Mouse (Mus musculus) embryo, embryonic 11 days (tissue): ENCODE results near the gene Dusp15.

Experiments
- DNase-seq: peaks from one replicate; pipeline ENCODE4 v3.0.0-alpha.2; 2015

Dusp15 gene

DNA sequence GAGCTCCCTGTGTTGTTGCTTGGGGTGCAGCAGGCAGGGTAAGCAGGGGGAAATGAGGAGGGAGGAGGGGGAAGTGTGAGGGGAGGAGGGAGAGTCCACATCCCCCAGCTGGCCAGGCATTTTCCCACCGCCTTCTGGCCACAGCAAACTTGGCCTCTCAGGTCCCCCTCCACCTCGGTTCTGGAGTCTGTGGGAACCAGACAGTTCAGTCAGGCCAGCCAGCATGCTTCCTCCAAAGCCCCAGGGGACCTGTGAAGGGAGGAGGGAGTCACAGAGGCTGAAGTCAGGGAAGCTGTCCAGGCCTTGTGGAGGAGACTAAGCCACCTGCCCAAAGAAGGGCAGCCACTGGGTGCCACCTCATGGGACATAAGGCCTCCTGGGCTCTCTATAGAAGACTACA is 21.2 kb downstream of the Dusp15 start:
- DNase-seq: no peak

- DNase-seq: no peak
Measured at GRCm38 (mm10) chr2:152928988-152929370, 22.5 kb downstream of the Dusp15 start.

DNA sequence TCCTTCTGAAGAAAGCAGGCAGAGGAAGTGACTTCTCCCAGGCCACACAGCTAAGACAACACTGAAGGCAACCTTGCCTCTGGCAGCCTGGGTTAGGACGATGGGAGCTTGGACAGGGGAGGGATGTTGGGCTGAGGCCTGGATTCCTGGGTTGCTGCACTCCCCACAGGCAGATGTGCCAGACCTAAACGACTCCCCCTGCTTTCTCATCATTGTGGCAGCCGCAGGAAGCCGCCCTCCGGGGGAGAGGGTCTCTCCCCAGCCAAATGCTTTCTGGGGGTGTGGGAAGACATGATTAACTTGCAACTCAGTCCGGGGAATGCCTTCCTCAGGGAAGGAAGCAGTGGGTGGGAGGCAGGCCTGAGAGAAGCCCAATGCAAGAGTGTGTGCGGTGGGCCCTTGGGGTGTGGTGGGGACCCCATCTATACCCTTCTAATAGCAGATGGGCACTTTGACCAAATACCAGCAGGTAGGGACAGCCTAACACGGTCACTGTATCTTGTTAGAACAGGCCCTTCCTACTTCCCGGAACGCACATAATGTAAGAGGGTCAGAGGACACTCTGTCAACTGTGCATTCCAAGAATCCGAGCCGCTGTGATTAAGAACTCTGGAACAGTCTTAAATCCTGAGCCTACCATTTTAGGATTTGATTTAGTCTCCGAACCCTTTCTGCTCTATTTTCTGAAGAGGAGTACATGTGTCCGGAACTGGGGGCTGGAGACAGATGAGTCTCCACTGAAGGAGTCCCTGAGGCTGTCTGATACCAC is 23.1 kb downstream of the Dusp15 start:
- no peak for DNase-seq

DNA sequence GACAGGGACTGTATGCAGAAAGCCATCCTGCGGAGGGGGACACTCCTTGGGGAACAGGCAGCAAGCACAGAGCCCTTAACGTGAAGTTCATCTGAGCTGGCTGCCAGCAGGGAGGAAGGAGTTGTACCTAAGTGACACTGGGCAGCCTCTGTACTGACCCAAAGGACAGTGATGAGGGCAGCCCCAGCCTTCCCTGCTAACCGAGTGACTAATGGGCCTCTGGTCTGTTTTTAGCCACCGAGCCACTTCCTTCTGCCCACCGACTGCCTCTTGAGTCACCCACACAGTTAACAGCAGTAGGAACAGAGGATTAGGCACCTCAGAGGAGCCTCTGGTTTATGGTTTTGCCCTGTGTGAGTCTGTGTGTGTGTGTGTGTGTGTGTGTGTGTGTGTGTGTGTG is 24.1 kb downstream of the Dusp15 start:
- DNase-seq: no peak

GRCm38 (mm10) chr2:152926896-152927295 is 24.6 kb downstream of the Dusp15 start:
- DNase-seq: no peak

DNA sequence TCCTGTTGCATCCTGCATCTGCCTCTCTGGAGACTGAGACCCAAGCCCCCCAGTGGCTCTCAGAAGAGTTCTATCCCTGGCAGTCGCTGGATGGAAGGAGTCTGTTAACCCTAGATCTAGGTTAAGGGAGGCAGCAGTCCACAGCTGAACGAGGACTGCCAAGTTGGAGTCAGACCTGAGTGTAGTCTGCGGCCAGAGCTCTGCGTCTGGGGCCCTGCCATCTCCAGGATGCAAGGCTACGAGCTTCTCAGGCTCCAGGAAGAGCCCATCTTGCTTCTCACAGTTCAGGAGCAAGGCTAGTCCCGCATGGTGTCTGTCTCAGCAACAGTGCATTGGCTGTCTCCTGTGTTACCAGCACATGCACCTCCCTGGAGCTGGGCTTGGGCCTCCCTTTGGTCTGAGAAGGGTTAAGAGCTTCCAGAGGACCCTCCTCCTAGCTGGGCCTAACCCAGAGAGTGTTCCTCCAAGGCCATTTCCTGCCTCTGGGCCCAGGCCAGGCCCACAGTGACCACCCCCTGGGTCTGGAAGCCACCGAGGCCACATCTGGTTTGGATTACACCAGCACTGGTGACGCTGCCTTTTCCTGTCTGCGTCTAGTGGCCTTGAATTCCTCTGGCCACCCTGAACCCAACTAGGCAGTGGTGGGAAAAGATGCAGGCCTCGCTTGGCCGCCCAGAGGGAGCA is 26.2 kb downstream of the Dusp15 start:
- peak; percentile 84 for DNase-seq

GRCm38 (mm10) chr2:152924543-152924942 is 27.0 kb downstream of the Dusp15 start:
- DNase-seq: no peak

GRCm38 (mm10) chr2:152924128-152924527 is 27.4 kb downstream of the Dusp15 start:
- DNase-seq: no peak

GRCm38 (mm10) chr2:152923621-152924020 is 27.9 kb downstream of the Dusp15 start:
- DNase-seq: no peak

DNA sequence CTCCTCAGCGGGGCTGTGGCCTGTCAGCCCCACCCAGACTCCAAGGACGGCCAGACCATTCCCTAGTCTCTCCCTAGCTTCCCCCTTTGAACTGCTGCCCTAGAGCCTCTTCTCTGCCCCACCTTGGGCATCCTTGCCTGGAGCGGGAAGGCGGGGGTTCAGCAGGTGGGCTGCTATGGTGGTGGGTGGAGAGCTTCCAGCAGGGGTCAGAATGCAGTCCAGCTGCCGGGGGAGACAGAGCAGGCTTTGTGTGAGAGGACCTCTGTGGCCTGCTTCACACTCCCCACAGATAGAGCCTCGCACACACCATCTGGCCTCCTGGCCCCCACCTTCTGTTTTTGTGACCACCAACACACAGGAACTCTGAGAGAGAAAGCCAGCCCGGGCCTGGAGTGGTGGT is 29.1 kb downstream of the Dusp15 start:
- peak; percentile 51 for DNase-seq

- no peak for DNase-seq
Measured at GRCm38 (mm10) chr2:152917671-152918070, 33.8 kb downstream of the Dusp15 start.

DNA sequence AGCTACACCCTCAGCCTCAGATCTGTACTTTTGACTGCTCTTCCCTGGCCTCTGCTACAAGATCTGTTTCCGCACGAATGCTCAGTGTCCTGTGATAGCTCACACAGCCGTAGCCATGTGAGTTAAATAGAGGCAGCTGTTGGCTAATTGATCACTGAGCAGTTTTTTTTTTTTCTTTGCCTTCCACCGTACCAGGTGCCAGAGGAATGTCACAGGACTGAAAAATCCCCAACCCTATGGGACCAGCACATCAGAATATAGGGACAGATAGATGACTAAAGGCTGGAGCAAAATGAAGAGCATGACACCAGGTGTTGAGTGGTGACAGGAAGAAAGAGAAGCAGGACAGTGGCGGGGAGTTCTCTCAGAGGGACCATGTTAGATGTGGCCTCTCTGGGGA is 35.4 kb downstream of the Dusp15 start:
- DNase-seq: no peak

DNA sequence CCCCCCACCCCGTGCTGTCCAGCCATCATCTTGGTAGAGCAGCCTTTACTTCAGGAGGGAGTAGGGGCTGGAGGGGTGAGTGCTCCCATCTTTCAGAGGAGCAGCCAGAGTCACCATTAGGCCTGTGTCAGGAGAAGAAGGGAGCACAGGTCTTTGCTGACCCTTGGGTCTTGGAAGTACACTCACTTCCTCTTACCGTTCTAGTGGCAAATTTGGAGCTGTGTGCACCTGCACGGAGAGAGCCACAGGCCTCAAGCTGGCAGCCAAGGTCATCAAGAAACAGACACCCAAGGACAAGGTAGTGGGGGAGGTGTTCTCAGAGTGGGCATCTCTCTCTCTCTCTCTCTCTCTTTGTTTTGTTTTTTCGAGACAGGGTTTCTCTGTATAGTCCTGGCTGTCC is 36.0 kb downstream of the Dusp15 start:
- no peak for DNase-seq

DNA sequence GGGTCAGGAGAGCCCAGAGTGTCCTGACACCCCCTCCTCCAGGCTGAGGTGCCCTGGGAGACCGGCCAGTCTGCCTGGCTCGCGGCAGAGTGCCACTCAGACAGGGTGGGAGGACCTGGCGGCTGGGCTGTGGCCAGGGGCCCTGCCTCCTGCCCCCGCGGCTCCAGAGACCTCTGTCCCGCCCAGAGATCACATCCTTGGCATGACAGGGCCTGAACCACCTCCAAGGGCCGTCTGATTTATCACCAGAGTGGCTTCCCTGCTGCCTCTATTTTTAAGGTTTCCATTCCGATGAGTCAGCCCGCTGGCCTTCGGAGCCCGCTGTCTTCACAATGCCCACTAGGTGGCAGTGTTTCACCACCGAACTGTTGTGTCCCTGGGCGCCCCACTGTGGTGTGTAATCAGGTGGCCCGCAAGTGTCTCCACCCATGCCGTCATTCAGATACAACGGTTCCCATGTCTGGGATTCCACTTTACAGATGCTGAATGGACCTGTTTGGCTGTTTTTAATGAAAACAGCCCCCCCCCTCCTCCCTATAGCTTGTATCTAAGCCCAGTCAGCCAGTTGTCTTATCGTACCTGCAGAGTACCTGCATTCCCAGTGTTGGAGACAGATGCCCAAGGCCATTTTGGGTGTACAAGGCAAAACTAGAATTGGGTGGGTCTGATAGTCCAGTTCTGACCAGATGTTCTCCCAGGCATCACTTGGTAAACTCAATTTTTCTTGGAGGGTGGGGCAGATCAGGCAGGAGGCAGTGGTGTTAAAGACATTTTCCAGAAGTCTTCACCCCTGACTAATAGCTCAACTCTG is 37.0 kb downstream of the Dusp15 start:
- peak; percentile 92 for DNase-seq

DNA sequence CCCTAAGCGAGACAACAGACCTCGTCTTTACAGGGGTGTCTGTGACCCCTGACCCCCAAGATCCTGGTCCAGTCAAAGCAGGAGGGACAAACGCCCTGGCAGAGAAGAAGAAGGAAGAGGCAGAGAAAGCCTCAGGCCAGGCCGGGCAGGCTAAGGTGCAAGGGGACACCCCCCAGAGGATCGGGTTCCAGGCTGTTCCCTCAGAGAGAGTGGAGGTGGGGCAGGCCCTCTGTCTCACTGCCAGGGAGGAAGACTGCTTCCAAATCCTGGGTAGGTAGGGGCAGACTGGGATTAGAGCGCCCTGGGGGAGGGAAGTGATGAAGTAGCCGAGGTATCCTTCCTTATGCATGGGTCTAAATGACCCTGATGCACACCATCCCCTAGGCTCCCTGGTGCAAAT is 38.0 kb downstream of the Dusp15 start:
- DNase-seq: no peak

DNA sequence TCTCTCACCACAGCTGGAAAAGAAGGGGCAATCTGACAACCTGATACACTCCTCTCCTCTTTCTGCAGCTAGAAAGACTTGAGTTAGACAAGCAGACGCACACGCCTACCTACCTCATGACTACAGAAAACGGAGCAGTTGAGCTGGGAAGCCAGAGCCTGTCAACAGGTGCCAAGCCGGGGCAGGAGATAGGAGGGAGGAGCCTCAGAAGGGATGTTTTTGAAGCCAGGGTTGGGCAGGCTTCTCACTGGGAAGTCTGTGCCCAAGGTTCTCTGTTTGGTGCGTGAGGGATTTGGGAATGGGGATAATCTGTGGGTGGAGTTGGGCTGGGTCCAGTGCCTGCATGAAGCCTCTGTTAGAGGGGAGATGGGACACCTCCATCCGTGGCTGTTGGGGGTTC is 40.1 kb downstream of the Dusp15 start:
- DNase-seq: no peak

GRCm38 (mm10) chr2:152911031-152911430 is 40.5 kb downstream of the Dusp15 start, which contains the start of gene Mylk2:
Gene Mylk2 (plus strand): TSS chr2:152911352.
- no peak for DNase-seq

GRCm38 (mm10) chr2:152909848-152910247 is 41.6 kb downstream of the Dusp15 start:
- DNase-seq: no peak

- no peak for DNase-seq
Measured at GRCm38 (mm10) chr2:152907114-152907943, 44.2 kb downstream of the Dusp15 start.

- no peak for DNase-seq
Measured at GRCm38 (mm10) chr2:152906274-152907037, 45.0 kb downstream of the Dusp15 start.

- peak; percentile 67 for DNase-seq
Measured at GRCm38 (mm10) chr2:152905036-152905829, 46.3 kb downstream of the Dusp15 start.
